Mouse (Mus musculus): Measurements from ENCODE around the gene Ccdc194.

Gene Ccdc194

DNA sequence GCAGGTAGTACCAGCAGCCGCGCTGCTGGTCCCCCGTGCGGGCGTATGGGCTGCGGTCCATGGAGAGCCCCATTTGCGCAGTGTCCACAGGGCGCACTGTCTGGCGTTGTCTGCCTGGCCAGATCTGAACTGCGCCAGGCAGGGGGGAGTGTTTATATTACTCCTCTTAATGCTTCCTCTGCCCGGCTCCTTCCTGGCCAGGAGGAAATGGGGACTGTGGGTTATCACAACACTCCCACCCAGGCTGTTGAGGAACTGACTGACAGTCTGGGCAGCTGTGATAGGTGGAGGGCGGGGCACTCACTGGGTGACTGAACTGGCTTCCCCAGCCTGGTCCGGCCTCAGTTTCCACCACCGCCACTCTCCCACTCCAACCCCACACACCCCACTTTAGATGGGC lies 13.9 kb downstream of the Ccdc194 start, which contains the start of gene Plvap:
Gene Plvap (minus strand): TSS at position 109 of the 400 bp plus-strand sequence.
- no peak for DNase-seq (ENCODE audit: low read depth, low spot score)

- no peak for DNase-seq (ENCODE audit: low read depth, low spot score)
These were observed 16.2 kb downstream of the Ccdc194 start for GRCm38 (mm10) chr8:71509316-71509715.

GRCm38 (mm10) chr8:71507589-71508104 lies 17.9 kb downstream of the Ccdc194 start:
- peak; percentile 93 for DNase-seq (ENCODE audit: low read depth, low spot score)

- no peak for DNase-seq (ENCODE audit: low read depth, low spot score)
These were observed 19.5 kb downstream of the Ccdc194 start for GRCm38 (mm10) chr8:71505979-71506378.

GRCm38 (mm10) chr8:71505326-71505725 lies 20.2 kb downstream of the Ccdc194 start:
- no peak for DNase-seq (ENCODE audit: low read depth, low spot score)

DNA sequence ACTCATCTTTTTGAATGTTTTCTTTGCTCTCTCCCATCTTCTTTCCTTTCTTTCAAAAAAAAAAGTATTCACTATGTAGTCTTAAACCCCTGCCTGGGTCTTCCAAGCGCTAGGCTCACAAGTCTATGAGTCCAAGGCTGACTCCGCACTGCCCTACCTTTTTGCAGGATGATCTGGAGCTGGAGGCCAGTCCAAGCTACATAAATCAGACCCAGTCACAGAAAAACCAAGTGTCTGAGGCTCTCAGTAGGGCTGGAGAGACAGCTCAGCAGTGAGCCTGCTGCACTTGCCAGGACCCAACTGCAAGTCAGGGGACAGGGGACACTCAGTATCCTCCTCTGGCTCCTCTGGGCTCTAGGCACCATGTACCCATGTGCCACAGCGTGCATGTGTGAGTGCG lies 21.2 kb downstream of the Ccdc194 start:
- no peak for DNase-seq (ENCODE audit: low read depth, low spot score)

DNA sequence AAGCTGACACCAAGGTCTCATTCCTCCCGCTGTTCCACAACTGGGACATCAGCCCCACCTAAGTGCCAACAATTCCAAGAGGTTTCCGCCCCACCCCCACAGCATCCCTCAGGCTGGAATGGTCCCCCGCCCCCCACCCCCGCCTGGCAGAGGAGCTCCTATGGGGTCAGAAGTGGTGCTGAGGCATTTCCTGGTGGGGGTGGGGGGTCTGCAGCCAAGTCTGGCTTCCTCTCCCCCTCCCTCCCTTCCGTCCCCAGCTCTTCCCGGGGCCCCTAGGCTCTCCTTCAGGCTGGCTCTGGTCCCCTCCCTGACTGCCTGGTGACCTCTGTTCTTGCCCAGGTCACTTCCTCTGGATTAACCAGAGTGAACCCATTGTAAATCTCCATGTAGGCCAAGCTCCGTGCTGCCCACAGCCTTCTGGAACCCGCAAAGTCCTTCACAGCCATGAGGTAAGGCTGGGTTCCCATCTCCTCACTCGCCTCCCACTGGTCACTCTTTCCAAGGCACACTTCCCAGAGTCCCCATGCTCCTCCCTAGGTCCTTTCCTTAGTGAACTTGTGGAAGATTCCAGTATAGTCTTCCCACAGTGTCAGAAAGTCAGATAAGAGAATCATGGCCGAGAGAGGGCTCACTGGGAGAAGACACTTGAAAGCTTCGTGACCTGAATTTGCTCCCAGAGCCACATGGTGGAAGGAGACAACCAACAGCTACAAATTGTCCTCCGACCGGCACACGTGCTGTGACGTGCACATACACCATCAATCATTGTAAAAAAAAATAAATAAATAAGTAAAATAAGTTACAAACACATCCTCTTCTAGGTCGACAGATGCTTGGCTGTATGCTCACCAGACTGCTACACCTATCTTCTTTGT lies 26.5 kb downstream of the Ccdc194 start:
- DNase-seq (ENCODE audit: low read depth, low spot score): peak; percentile 39

DNA sequence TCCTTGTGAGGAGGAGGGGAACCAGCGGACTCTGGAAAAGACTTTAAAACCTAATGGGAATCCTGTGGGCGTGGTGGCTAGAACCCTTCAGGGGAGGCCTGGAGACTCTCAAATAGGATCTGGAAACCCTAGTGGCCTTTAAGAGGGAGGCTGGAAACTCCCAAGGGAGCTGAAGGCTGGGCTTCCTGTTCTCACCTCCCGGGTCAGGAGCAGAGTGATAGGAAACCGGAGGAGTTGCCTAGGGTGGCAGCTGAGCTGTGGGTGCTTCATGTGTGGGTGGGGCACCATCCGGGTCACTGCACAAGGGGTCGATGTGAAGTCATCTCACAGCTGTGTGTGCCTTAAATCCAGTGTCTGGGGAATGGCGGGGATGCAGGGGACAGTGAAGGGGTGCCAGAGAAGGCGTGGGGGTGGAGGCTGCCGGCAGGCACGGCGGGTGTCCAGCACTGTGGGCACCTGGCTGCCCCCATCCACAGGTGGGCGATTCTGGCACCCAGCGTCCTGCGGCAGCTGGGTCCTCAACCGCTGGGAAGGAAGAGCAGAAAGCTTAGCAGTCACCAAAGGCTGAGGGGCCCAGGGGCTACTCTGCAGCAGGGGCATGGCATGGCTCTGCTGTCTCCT lies 27.5 kb downstream of the Ccdc194 start:
- DNase-seq (ENCODE audit: low read depth, low spot score): no peak

GRCm38 (mm10) chr8:71497077-71497645 lies 28.4 kb downstream of the Ccdc194 start:
- no peak for DNase-seq (ENCODE audit: low read depth, low spot score)

GRCm38 (mm10) chr8:71496481-71496880 lies 29.0 kb downstream of the Ccdc194 start:
- peak; percentile 47 for DNase-seq (ENCODE audit: low read depth, low spot score)

DNA sequence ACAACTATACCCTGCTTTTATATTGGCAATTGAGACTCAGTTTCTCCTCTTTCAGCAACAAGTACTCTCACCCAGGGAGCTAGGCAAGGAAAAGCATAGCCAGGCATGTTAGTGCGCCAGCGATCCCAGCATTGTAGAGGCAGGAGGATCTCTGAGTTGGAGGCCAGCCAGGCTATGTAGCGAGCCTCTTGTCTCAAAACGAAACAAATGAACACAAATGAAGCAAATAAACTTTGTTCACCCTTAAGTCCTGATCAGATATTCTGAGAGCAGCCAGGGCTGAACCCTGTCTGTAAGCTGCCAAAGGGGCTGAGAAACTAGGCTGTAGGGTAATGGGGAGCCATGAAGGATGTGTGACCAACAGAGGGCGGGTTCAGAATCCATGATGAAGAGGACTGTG lies 29.7 kb downstream of the Ccdc194 start:
- DNase-seq (ENCODE audit: low read depth, low spot score): no peak

DNA sequence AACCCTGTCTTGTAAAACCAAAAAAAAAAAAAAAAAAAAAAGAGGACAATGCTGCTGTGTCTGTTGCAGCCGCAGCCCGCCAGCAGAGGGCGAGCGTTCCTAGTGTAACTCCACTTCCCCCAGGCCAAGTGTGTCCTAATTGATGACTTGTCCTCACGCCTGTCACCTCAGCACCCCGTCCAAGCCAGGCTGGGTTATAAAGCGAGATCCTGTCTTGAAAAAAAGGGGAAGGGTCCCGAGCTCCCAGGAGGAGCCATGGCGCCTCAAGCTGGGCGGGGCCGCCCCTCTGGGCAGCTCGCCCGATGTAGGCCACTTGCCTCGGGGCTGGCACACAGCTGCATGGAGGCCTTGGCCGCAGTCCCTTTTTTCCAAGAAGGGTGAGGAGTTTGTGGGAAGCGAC lies 30.5 kb downstream of the Ccdc194 start:
- peak; percentile 84 for DNase-seq (ENCODE audit: low read depth, low spot score)

GRCm38 (mm10) chr8:71488454-71488853 lies 37.1 kb downstream of the Ccdc194 start:
- peak; percentile 96 for DNase-seq (ENCODE audit: low read depth, low spot score)

- peak; percentile 60 for DNase-seq (ENCODE audit: low read depth, low spot score)
These were observed 37.6 kb downstream of the Ccdc194 start, which contains the start of gene Gtpbp3 for GRCm38 (mm10) chr8:71487691-71488445. Gene Gtpbp3 (plus strand): TSS chr8:71488103.

DNA sequence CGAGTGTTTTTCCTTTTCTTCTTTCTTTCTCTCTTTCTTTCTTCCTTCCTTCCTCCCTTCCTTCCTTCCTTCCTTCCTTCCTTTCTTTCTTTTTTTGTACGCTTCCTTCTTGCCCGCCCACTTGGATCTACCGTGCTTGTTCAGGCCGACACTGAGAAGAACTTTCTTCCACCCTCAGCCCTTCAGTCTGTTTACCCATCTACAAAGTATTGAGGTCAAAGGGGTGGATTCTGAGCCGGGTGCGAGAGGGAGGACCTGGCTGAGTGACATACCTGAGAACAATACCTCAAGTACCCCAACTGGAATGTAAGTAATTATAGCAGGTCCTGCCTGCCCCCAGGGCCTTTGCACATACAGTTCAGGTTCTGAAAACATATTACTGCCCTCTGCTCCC lies 39.4 kb downstream of the Ccdc194 start:
- DNase-seq (ENCODE audit: low read depth, low spot score): no peak

GRCm38 (mm10) chr8:71485142-71486135 lies 40.1 kb downstream of the Ccdc194 start, which contains the start of gene Ano8:
Gene Ano8 (minus strand): TSS chr8:71485963.
- DNase-seq (ENCODE audit: low read depth, low spot score): peak; percentile 84

GRCm38 (mm10) chr8:71484736-71485135 lies 40.8 kb downstream of the Ccdc194 start:
- no peak for DNase-seq (ENCODE audit: low read depth, low spot score)

- DNase-seq (ENCODE audit: low read depth, low spot score): peak; percentile 77
These were observed 41.6 kb downstream of the Ccdc194 start for GRCm38 (mm10) chr8:71483932-71484331.

- no peak for DNase-seq (ENCODE audit: low read depth, low spot score)
These were observed 46.6 kb downstream of the Ccdc194 start for GRCm38 (mm10) chr8:71478943-71479342.

DNA sequence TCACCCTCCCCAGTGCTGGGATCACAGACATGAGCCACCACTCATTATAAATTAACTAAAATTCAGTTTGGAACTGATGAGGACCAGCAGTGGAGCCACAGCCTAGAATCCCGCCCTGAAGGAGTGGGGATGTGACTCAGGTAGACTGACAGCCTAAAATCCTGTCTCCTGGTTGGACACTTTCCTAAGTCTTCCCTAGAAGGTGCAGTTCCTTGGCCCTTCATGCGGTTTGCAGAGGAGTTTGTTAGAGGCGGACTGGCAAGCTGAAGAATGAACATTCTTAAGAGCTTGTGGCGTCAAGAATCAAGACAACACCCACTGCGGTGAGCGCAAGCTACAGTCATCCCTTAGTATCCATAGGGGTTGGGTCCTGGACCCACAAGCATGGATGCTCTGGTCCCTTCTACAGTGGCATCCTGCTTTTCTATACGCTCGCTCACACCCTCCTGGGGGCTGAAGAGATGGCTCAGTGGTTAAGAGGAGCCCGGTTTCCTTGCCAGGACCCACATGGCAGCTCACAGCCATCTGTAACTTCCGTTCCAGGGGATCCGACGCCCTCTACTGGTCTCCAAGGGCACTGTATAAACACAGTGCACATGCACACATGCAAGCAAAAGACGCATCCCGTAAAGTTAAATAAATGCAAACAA lies 48.2 kb downstream of the Ccdc194 start:
- peak; percentile 65 for DNase-seq (ENCODE audit: low read depth, low spot score)
